In genomic region chr2:61556639-61557038, GRCm38 (mm10) we compare ENCODE assay signal across 24 mouse cellular contexts. TPM values are rescaled to one million over a fixed set of nuclear protein-coding genes. Genes with fewer than 3 reads are reported as not detected.
DNase-seq lines count a peak whose midpoint lies in the region; ATAC-seq lines count a peak whose summit lies in the region.
"Had no signal": no experiment of that assay in that cellular context is flagged by ENCODE, and none has a peak within 500 bp of the region (broad histone marks: within the 10 kb centered on the region; RNA-seq: fewer than 3 reads in every experiment).

No protein-coding gene starts in this region.

- H3K4me3 ChIP-seq in kidney, embryonic 14.5 days (ENCODE audit: low read length), result no peak overlapping the region
- H3K4me3 ChIP-seq: embryonic facial prominence, embryonic 13.5 days; hindbrain, embryonic 12.5 days; kidney, embryonic 15.5 days; limb, embryonic 12.5 days; neural tube, embryonic 12.5 days had no signal

- ATAC-seq in cerebellum, adult (ENCODE audit: insufficient number of reproducible peaks, low FRiP score, low TSS enrichment), result no peak
- ATAC-seq in kidney, embryonic 14.5 days (ENCODE audit: low FRiP score, low TSS enrichment), result no peak
- ATAC-seq in megakaryocyte, adult 5-6 weeks (ENCODE audit: poor library complexity, severe bottlenecking), result no peak
- ATAC-seq: intestine, embryonic 16.5 days had no signal

- 83% methylated on average over 3 of the region's 3 CpGs for WGBS in kidney, embryonic 14.5 days

- peak; percentile 39 to 45 for DNase-seq in cerebellum, postnatal 10 days
- peak; percentile 5 to 20 for DNase-seq in heart, adult 18-20 months
- no peak for DNase-seq in heart, postnatal 4 days
- DNase-seq in Muller cell, postnatal 12 days (ENCODE audit: inconsistent ontology term), result peak; percentile 20
- peak; percentile 13 for DNase-seq in brain, adult 2 months (ENCODE audit: low read depth, low spot score)
- DNase-seq: cerebellum, adult 9-11 months; gastrocnemius, postnatal 36 days; kidney, postnatal 4 days; right cerebral cortex, adult 18-20 months; thymus, postnatal 25 days had no signal

- no peaks in the 10 kb centered on the region for H3K27me3 ChIP-seq in kidney, embryonic 14.5 days (ENCODE audit: control insufficient read depth, insufficient read depth, low read length)
- H3K27me3 ChIP-seq: CH12.LX; embryonic facial prominence, embryonic 13.5 days; hindbrain, embryonic 12.5 days; kidney, embryonic 15.5 days; limb, embryonic 12.5 days; neural tube, embryonic 12.5 days had no signal

- no peak overlapping the region for H3K9ac ChIP-seq in kidney, embryonic 14.5 days (ENCODE audit: low read depth, low read length)
- H3K9ac ChIP-seq: embryonic facial prominence, embryonic 13.5 days; hindbrain, embryonic 12.5 days; kidney, embryonic 15.5 days; limb, embryonic 12.5 days; liver, embryonic 14.5 days; neural tube, embryonic 12.5 days had no signal

- no peaks in the 10 kb centered on the region for H3K36me3 ChIP-seq in kidney, embryonic 14.5 days (ENCODE audit: control insufficient read depth, insufficient read depth, low read length)
- H3K36me3 ChIP-seq: embryonic facial prominence, embryonic 13.5 days; hindbrain, embryonic 12.5 days; kidney, embryonic 15.5 days; limb, embryonic 12.5 days; neural tube, embryonic 12.5 days had no signal

- no peaks in the 10 kb centered on the region for H3K4me1 ChIP-seq in kidney, embryonic 14.5 days (ENCODE audit: control insufficient read depth, insufficient read depth, low read length)
- H3K4me1 ChIP-seq: embryonic facial prominence, embryonic 13.5 days; kidney, embryonic 15.5 days; neural tube, embryonic 12.5 days had no signal

- H3K27ac ChIP-seq in kidney, embryonic 14.5 days (ENCODE audit: low read depth, low read length), result no peak overlapping the region
- H3K27ac ChIP-seq: embryonic facial prominence, embryonic 13.5 days; hindbrain, embryonic 12.5 days; kidney, embryonic 15.5 days; limb, embryonic 12.5 days; liver, embryonic 14.5 days; macrophage; neural tube, embryonic 12.5 days had no signal

- no peaks in the 10 kb centered on the region for H3K9me3 ChIP-seq in kidney, embryonic 14.5 days (ENCODE audit: control insufficient read depth, low read length)
- H3K9me3 ChIP-seq: embryonic facial prominence, embryonic 13.5 days; hindbrain, embryonic 12.5 days; kidney, embryonic 15.5 days; limb, embryonic 12.5 days; neural tube, embryonic 12.5 days had no signal

- H3K4me2 ChIP-seq in kidney, embryonic 14.5 days (replicated peaks; ENCODE audit: low read depth, low read length), result no peak overlapping the region
- H3K4me2 ChIP-seq: embryonic facial prominence, embryonic 13.5 days; heart, embryonic 11.5 days; hindbrain, embryonic 12.5 days; kidney, embryonic 15.5 days; limb, embryonic 12.5 days; midbrain, embryonic 11.5 days; neural tube, embryonic 12.5 days had no signal

RNA-seq across cellular contexts. Expression of gene Tank, which starts 21.7 kb away (rescaled TPM):
- total RNA-seq in heart, adult 18-20 months (2021), result 10 to 100 TPM; 18.6 to 19.4 TPM
- 10 to 100 TPM; 25.0 to 25.6 TPM for total RNA-seq in heart, postnatal 4 days (2021)
- polyA plus RNA-seq in kidney, embryonic 14.5 days (2014; fragmentation: Nextera tagmentation; extraction: Ambion mirVana), result 27.8 and 29.8 TPM in 2 replicates
- 146 and 167 TPM in 2 replicates for total RNA-seq in megakaryocyte, adult 5-6 weeks (2015)
- 112 and 113 TPM in 2 replicates for total RNA-seq in megakaryocyte, adult 5-6 weeks (2017)

Comparison
In these comparisons a context has a peak if more than half of its experiments do, and no peak if none do; other contexts are left out.
1. RNA of gene Tank, which starts 21.7 kb away (total RNA-seq): 112 to 167 TPM in megakaryocyte, adult 5-6 weeks; 25.0 to 25.6 TPM in heart, postnatal 4 days and 18.6 to 19.4 TPM in heart, adult 18-20 months; every median in the first group is over 4 times any median in the second.